Mouse (Mus musculus) lung, postnatal 14 days (tissue): ENCODE measurements around the gene Nxph1.

ENCODE experiments used
- DNase-seq: peaks from one replicate; pipeline ENCODE4 v3.0.0; 2021

Nxph1 gene

DNA sequence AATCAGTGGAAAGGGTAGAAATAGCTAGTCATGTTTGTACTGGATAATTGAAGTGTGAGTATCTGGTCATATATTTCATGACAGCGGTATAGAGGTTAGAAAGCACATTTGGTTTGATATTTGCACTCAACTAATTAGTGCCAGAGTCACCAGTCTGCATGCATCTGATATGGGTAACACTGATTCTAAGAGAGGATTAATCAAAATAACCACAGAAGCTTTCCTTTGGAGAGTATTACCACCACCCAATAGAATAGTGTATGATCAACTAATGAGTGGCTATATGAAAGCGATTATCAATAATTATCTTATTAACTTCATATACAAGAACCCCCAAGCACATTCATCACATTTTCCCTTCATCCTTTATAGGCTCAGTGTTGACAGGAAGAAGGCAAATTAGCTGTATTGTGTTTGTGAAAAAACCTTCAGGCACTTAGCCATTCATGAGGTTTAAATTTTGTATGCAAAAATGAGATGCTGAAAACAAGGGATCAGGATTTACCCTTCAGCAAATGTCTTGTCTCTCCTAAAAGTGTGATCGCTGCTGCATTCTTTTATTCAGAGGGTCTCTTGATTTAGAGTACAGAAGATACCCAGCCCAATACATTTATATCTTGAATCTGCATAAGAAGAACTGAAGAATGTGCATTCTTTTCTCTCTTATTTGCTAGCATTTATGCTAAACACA, 185.5 kb downstream of the Nxph1 start:
- no peak for DNase-seq

GRCm38 (mm10) chr6:9147966-9148365, 199.7 kb downstream of the Nxph1 start:
- DNase-seq: no peak

DNA sequence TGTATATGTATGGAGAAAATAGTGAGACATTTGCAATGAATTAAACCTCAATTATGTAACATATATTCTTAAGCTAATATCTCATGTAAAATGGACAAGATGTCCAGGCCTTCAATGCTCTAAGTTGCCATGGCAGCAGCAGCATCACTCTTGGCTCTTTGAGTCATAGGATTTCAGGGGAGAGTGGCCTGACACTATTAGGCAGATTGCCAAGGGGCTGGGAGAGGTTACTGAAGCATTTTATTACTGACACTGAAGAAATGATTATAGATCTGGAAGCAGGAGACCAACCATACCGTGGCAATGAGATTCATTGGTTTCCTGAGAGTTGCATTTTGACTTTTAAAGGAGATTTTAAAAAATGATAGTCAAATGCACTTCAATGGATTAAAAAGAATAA, 201.6 kb downstream of the Nxph1 start:
- no peak for DNase-seq

DNA sequence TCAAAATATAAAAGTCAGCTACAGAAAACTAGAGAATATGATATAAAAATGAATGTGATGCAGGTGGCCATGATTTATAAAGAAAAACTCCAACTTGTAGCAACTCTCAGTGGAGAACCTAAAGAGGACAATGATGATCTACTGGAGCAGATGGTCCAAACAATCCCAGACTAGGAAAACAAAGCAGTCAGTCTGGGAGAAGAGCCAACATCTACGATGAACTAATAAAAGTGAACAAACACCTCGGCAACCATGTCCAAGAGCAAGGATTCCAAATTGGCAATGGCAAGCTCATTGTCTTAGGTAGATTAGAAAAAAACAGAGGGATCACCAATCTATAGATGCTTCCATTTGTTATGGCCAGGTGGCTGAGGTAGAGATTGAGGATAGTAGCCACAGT, 211.0 kb downstream of the Nxph1 start:
- no peak for DNase-seq

- no peak for DNase-seq
Observed at GRCm38 (mm10) chr6:9182477-9182876, 234.2 kb downstream of the Nxph1 start.

GRCm38 (mm10) chr6:9210730-9211129, 262.5 kb downstream of the Nxph1 start:
- no peak for DNase-seq

GRCm38 (mm10) chr6:9220724-9221453, 272.7 kb downstream of the Nxph1 start:
- DNase-seq: no peak

DNA sequence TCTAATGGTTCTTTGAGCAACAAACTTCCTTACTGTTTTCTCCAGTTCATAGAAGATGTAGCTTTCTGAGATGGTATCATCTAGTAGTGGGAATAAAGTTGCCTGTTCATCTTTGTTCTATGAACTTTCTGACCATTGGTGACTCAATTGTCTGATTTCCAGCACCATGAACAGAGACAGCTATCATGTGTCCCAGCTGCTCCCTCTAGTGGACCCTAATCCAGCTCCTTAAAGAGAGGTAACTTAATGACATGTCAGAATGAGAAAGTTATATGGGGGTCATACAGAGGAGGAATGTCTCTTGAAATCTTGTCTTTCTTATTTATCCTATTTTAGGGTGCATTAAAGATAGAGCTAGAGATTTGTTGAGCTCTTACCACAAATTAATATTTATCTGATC, 286.6 kb downstream of the Nxph1 start:
- DNase-seq: no peak

DNA sequence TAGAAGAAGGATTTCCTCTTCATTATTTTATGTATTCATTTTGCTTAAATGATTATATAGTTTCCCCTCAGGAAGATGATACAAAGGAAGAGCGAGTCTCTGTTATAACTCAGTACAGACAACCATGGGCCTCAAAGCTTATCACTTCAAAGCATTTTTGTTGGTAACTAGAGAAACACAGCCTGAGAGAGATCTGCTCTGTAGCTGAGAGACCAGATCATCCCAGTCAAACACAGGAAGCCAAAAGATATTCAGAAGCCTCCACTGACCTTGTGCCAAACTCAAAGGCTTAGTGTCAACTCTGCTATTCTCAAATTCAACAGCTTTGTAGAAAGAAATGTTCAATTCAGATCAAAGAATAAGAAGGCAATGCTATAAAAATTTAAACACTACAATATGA, 319.8 kb downstream of the Nxph1 start:
- no peak for DNase-seq
